Mouse (Mus musculus) cerebellum, postnatal 36 days (tissue): ENCODE data around the gene Pi4k2b.

Experiments used
- DNase-seq, 2 experiments: peaks; one replicate each; pipeline ENCODE4 v3.0.0; 2021 to 2022; ENCODE audit warnings: mixed read lengths in 2 of 2

The Pi4k2b gene

DNA sequence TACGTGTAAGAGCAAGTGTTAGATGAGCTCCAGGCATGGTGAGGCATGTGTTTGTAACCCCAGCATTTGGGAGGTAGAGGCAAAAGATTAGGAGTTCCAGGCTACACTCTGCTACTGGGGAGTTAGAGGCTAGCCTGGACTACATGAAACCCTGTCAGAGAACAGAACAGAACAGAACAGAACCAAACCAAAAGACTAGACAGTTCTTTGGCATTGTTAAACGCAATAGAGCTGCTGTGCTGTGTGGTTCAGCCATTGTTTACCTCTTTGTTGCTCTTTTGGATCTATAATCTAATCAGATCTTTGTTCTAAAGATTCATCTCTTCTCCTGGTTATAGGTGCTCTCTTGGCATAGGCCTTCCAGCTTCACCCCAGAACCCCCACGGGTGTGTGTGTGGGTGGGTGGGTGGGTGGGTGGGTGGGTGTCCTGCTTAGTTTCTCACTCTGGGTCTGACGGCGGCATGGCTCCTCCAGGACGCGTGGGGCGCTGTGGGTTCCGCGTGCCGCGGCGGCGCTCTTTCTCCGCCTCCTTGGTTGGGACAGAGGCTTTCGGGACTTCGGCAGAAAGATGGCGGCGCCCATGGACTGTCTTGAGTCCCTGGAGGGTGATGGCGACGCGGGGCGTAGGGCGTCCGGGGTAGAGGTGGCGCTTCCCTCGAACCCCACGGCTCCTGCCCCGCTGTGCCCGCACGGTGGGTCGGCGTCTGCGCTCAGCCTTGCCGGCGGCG, 41.3 kb downstream of the Pi4k2b start:
- peak; percentile 86 to 87 for DNase-seq

DNA sequence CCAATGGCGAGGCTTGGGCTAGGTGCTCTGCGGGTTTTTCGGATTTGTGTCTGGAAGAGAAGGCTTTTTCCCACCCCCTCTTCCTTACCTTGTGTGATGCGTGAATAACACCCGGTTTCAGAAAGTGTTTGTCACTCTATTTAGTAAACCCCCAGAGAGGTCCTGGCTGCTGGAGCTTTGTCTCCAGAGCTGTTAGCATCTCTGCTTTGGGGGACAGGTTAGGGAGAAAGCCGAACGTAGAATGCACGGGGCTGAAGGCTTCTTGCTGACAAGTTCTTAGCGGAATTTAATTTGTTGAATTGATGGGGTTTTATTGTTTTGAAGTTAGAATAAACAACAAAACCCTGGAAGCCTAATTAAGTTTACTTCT, 41.9 kb downstream of the Pi4k2b start:
- DNase-seq = no peak

DNA sequence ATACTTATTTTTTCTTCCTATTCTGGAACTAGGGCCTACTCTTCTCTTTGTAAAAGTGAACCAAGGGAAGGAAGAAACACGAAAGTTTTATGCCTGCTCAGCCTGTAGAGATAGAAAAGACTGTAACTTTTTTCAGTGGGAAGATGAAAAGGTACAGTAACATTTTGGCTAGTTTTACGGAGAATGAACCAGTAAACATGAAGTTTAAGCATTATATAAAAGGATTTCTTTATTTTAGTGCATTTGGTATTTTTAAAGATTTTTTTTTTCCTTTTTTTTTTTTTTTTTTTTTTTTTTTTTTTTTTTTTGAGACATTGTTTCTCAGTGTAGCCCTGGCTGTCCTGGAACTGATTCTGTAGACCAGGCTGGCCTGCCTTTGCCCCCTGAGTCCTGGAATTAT, 42.6 kb downstream of the Pi4k2b start:
- no peak for DNase-seq

DNA sequence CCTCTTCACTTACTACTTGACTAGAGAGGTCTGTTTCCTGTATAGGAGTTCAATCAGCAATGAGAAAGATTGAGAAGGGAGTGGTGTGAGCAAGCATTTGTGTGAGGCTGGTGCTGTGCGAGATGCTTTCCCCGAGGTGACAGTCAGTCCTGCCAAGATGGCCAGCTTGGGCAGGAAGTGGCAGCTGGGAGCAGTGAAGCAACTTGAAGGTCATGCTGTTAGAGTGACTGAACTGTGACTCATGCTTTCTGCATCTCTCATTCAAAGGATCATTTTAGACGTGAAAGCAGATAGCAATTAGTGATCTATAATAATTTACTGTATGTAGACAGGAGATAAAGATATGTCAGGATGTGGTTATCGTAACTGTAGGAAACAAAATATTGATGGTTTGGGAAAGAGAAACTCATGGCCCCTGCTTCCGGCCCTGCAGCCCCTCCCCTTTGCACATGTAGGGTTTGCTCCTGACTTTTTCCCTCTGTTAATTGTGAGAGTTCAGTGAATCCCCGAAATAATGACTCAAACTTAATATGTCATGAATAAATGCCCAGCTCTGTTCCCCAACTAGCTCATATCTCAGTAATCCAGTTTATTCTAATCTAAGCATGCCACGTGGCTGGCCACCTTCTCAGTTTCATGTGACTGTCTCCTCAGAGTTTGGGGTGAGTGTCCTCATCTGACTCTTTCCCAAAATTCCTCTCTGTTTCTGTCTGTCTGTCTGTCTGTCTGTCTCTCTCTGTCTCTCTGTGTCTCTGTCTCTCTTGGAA, 45.4 kb downstream of the Pi4k2b start:
- DNase-seq = no peak

DNA sequence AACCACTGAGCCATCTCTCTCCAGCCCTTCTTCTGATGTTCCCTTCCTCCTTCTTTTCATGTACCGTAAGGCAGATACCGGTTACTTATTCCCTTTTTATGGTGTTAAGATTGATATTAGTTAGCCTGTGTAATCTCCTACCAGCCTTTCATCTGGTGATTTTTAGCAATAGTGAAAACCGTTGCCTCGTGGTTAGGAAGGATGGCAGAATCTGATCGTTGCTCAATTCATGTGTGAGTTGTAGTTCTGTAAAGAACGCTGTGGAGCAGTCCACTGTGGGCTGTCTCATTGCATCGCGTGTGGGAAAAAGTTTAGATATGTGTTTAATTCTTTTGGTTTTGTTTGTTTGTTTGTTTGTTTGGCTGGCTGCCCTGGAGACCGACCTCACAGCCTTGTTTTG, 51.9 kb downstream of the Pi4k2b start:
- DNase-seq = no peak

DNA sequence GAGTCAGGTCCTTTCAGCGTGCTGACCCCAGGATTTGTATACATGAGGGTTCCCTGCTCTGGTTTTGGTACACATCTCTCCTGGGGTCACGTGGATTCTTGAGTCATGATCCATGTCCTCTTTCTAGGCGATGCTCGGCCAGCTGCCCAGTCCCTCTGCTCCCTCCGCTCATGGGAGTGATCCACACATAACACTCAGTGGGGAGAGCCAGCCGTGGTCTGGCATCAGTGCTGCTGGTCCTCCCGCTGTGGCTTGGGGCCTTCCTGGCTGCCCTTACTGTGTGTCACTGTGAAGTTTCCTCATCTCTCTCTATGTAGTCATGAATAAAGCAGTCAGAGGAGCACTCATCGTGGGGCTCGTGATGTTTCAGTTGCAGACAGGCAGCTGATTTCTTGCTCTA, 52.7 kb downstream of the Pi4k2b start:
- no peak for DNase-seq

DNA sequence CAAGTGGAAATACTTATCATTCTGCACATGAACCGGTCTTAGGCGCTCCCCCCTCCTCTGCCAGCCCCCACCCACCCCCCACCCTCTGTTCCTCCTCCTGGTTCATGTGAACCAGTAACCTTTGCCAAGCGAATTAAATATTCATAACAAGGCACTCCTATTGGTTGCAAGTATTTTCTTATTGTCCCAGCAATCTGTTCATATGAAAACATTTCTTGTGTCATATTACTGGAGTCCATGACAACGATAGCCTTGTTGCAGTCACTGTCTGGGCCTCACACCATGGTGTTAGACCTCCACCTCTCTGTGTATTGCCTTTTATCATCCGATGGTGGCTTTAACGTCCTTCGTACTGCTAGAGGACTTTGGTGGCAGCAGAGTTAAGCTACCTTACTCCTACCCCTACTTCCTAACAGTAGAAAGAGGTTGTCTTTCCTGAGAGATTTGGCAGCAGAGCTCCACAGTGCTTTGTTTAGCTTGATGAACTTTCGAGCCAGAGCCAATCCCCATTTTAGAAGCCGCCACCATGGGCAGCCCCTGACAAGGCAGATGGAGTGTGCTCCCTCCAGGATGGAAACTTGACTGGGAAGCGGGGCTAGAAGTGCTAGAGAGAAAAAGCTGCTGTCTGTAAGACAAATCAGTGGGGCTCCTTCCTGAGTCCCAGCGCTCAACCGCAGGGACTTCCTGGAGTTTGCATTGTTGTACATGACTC, 58.1 kb downstream of the Pi4k2b start:
- no peak for DNase-seq

DNA sequence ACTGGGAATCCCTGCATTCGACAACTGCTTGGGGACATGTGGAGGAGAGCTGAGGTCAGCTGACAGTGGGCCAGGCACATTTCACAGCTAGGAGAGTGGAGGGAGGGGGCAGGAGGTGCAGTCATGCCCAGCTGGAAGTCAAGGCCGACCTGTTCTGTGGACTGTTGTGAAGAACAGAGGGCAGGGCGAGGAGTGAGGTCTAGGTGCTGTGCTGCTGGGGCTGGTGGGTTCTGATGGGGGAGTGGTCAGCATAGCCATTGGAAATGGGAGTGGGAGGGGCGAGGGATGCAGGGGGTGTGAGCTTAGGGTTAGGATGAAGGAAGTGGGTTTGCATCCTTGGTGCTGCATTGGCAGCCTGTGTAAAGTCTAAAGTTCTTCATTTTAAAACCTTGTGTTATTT, 64.4 kb downstream of the Pi4k2b start:
- DNase-seq = no peak

DNA sequence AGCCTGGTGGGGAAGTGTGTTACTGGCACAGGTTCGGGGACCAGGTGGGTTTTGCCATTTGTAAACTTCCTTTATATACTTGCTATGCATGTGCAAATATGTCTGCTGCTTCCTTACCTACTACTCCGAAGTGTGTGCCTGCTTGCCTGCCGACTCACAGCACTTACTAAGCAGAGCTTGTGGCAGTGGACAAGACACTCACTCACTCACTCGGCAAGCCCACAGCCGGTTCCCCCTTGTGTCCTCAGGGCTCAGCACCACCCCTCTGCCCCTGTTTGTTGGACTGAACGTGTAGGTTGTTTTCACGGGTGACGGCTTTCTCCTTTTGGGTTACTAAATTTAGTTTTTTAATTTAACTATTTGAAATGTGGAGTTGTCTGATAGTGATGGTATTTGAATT, 65.0 kb downstream of the Pi4k2b start:
- DNase-seq = no peak

DNA sequence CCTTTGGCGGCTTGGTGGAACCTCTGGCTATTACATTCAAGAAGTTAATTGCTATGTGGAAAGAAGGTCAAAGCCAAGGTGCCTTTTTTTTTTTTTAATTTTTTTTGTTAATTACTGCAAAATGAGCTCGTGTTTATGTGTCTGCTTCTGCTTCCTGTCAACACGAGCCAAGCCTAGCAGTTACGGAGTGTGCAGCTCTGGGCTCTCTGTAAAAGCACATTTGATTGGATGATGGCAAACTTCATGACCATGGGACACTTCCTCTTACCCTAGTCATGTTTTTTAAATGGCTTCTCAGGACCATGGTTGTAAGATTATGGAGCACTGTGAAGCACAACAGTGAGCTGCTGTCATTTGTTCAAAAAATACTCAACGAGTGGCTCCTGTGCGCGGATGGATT, 65.7 kb downstream of the Pi4k2b start:
- no peak for DNase-seq

DNA sequence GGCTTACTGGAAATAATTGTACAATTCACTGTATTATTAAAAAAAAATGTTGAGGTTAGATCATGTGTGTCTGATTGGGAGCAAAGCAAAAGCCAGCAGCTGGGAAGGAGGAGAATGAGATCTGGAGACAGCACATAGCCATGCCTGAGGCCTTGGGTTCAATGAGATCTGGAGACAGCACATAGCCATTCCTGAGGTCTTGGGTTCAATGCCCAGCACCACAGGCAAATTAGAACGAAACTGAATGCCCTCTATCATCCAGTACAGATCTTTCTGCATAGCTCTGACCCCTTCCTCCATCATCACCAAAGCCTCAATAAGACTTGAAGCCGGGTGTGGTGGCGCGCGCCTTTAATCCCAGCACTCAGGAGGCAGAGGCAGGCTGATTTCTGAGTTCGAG, 69.1 kb downstream of the Pi4k2b start:
- DNase-seq = no peak

DNA sequence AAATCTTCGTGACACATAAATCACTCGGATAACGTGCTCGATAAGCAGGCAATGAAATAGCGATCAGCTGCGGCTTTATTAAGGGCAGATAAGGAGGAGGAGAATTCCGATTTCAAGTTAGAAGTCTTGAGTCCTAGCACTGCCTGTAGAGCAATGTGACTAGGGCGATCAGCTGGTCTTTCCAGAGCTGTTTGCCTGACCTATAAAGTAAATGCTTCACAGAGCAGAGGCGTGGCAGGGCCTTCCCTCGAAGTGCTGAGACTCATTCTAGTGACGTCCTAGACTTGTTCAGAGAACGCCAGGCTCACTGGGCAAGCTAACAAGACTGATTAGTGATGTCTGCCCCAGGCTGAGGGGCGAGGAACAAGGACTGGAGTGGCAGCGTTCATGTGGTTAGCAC, 69.7 kb downstream of the Pi4k2b start:
- no peak for DNase-seq

DNA sequence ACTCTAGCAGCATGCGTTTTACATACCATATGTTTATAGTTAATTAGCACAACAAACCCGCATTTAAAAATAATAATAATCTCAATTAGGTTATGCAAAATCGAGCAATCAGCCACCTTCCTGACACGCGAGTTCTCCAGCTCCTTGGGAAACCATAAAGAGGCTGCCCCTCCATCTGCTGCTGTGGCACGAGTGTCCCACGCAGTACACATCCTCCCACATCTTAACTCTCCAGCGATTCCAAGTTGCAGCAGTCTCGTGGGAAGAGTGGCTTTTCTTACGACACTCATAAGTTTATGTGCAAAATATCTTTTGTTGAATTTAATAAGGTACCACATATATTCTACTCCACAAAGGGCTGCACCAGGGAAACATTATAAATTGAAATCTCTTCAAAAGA, 71.1 kb downstream of the Pi4k2b start:
- DNase-seq = no peak

DNA sequence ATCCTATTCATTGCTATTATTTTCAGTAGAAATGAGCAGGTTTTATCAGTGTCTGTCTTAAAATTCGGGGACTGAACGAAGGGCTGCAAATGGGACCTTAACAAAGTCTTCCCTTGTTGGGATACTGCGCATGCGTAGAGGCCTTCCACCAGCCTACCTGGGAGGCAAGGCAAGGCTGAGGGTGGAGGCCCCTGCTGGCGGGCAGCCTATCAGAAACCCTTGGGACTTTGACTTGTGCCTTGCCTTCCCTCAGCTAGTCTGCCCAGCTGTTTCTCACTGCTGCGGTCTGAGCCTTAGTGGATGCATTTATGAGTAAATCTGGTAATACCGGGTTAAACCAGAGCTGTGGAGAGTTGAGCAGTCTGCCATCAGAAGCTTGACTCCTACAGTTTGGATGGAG, 71.9 kb downstream of the Pi4k2b start:
- DNase-seq = no peak

DNA sequence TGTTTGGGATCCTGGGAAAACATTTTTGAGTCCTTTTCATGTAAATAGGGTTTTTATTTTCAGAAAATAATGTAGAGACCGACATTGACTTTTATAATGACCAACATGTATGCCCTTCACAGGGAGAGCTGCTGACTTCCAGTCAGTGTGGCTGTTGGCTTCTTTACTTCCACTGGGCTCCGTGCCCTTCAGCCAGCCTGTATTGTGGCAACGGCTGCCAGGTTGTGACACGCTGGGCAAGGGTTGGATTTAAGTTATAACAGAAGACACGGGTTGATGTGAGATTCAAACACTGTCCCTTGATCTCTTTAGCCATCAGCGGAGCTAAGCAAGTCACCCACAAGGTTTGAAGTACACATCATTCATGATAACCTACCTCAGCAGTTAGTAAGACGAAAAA, 77.3 kb downstream of the Pi4k2b start:
- DNase-seq = no peak
